Mouse (Mus musculus): ENCODE data around the gene Pold4.
"Not testable (repeated sequence)": the region's sequence is repeated elsewhere in the genome, so short reads cannot be mapped to it uniquely, and the experiment has no call there.

The Pold4 gene

DNA sequence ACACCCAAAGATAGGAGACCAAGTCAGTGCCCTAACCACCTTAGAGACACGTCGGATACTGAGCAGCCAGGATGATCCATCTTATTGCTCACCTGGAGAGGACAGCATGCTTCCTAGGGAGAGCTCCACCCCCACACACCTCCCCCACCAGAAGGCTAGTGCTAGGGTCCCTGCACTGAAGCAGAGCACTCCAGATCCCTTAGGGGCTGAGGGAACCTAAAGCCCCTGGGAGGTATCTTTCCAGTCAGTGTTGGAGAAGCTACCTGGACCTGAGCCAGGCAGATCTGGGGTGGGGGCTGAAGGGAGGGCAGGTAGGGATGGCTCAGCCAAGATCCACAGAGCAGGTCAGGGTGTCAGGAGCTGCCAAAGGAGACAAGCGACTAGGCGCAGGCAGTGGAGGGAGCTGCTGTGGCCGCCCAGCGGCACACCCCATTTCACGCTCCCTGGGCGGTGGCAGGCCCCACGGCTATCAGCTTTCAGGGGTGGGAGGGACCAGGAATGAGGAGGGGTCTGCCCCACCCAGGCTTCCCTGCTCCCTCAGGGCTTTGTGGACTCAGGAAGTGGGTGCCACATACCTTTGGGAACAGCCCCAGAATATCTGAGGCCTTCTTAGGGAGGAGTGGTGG, 2.1 kb upstream of the Pold4 start:
- DNase-seq, result no peak

GRCm38 (mm10) chr19:4230415-4230814, 1.3 kb upstream of the Pold4 start:
- peak; percentile 25 to 39 for DNase-seq

DNA sequence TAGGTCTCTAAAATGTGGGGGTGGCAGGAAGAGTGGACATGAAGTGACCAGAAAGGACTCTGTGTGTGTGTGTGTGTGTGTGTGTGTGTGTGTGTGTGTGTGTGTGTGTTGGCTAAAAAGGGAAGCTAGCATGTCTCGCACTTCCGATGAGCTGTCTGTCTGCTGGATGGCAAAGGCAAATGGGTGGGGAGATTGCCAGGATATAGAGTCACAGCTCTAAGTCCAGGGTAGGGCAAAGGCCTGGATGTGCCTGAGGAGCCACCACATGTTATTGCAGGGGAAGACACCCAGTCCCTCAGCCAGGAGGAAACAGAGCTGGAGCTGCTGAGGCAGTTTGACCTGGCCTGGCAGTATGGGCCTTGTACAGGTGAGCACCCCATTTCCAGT, 480 bp downstream of the Pold4 start:
- peak in 1 of 2 experiments; percentile 76 for DNase-seq

DNA sequence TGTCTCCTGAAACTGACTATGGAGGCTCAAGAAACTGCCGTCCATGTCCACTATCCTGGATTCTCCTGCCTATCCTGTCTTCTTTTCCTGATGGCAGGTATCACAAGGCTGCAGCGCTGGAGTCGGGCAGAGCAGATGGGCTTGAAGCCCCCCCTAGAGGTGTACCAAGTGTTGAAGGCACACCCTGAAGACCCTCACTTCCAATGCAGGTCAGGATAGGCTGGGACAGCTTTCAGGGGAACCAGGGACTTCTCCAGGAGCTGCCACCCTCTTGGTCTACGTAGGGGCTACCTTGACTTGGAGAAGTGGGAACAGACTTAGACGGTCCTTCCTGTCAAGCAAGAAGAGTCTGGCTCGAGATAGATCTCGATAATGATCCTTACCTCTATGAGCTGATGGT, 952 bp downstream of the Pold4 start:
- no peak for DNase-seq

- no peak for DNase-seq
Measured at GRCm38 (mm10) chr19:4234548-4234947, 2.8 kb downstream of the Pold4 start.

DNA sequence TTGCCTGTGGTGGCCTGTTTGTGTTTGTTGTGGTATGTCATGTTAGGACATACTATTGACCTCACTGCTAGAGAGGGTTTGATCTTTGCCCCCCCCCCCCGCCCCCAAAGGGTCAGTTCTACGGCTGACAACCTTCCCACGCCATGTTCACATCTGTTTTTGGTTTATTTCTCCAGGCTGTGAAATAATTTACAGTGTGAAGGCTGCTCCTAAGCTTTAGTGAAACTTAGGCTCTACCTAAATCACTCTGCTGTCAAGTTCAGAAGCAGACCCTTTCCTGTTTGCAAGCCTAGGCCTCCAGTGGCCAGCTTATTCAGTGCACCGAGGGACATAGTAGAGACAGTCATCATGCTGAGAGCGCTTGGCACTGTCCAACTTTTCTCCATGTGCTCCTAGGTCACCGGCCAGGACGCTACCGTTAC, 8.6 kb downstream of the Pold4 start:
- DNase-seq, result no peak

GRCm38 (mm10) chr19:4242416-4242815, 10.7 kb downstream of the Pold4 start:
- no peak for DNase-seq

- DNase-seq, result no peak
Measured at GRCm38 (mm10) chr19:4244775-4245174, 13.1 kb downstream of the Pold4 start.

- DNase-seq, result no peak
Measured at GRCm38 (mm10) chr19:4247010-4247409, 15.3 kb downstream of the Pold4 start.

DNA sequence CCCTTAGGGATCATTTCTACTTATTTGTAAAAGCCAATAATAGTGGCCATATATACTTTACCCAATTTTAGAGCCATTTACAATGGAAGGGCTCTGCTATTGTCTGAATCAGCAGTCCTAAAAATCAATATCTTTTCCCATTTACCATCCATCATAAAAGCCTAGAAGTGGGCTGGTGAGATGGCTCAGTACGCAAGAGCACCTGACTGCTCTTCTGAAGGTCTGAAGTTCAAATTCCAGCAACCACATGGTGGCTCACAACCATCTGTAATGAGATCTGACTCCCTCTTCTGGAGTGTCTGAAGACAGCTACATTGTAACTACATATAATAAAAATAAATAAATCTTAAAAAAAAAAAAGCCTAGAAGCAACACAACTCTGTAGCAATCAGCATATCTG, 17.0 kb downstream of the Pold4 start:
- DNase-seq, result not testable (repeated sequence)

GRCm38 (mm10) chr19:4254230-4254629, 22.5 kb downstream of the Pold4 start:
- no peak for DNase-seq

- DNase-seq, result peak in 1 of 2 experiments; percentile 33
Measured at GRCm38 (mm10) chr19:4255583-4256162, 24.0 kb downstream of the Pold4 start.

DNA sequence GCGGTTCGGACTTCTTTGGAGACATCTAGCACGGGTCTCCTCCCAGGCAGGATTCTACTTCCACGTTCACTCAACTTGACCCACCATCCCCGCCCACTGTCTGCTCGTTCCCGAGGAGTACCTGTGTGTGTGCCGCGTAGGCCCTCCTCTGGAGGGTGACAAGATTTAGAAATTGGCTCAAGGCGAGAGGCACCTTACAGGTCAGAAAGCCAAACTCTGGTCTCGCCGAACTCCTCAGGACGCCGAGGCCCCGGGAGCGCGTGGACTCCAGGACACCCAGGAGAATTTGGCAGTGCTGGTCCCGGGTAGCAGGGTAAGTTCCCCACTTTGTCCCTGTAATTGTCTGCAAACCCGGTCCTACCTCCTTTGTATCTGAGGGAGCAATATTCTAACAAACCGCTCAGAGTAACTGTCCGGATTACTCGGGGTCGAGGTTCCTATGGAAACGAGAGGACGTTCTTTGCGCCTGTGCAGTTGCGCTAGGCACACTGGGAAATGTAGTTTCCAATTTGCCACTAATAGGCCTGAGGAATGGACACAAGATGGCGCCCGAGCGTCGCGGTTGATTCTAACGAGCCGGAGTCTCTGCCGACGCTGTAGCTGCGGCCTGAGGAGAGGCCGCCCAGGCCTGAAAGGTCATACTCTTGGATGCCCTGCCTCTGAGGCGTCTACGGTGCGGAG, 25.7 kb downstream of the Pold4 start:
- DNase-seq, result peak; percentile 96 to 97

DNA sequence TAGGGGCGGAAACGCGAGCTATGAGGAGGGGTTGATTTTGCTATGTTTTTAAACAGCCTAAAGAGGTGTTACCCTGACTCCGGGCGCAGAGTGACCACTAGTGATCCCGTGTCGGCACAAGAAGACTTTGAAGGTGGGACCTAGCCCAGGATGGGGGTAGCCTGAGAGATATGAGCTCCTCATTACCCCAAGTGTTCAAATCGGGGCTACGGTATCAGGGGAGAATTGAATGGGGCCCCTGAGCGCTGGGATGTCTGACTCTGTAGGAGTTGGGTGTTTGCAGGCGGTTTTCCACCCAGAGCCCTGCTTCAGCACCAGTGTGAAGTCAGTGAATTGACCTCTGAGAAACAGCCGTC, 26.2 kb downstream of the Pold4 start:
- no peak for DNase-seq

DNA sequence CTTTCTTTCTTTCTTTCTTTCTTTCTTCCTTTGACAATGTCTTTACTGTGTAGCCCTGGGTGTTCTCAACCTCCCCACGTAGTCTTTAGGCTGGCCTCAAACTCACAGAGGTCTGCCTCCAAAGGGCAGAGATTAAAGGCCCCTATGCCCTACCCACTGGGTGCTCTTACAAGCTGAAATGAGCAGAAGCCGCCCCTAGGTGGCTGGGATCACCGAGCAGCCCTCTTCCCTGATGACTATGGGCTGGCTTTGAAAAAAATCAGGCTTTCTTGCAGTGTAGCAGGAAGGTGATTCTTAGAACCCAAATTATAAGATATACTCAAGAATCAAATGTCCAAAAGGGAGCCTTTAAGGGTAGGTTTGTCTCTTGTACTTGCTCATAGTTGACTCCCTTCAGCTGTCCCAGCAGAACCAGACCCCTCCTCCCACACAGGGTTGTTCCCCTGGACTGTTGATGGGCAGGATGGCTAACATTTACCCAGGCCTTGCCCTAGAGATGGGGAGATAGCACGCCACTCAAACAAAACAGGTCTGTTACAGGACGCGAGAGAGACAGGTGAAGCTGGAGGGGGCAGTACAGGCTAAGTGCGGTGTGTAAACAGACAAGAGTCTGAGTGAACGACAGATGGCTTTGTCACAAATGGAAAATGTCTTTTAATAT, 29.5 kb downstream of the Pold4 start:
- peak in 1 of 2 experiments; percentile 37 for DNase-seq

- DNase-seq, result no peak
Measured at GRCm38 (mm10) chr19:4262756-4263155, 31.1 kb downstream of the Pold4 start.

DNA sequence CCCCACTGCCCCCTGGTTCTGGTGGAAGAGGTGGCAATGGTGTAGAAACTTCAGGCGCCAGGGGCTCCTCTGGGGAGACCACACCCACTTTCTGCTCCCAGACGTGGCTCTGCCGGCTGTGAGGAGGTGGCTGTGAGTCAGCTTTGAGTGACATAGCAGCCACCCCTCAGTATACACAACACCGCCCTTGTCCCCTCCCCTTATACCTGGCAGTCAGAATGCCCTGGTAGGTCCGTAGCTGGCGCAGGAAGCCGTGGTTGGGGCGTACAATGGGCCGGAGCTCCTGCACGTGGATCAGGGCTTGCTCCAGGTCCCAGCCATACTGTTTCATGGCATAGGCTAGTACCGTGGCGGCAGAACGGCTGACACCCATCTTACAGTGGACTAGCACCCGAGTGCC, 32.0 kb downstream of the Pold4 start:
- no peak for DNase-seq

DNA sequence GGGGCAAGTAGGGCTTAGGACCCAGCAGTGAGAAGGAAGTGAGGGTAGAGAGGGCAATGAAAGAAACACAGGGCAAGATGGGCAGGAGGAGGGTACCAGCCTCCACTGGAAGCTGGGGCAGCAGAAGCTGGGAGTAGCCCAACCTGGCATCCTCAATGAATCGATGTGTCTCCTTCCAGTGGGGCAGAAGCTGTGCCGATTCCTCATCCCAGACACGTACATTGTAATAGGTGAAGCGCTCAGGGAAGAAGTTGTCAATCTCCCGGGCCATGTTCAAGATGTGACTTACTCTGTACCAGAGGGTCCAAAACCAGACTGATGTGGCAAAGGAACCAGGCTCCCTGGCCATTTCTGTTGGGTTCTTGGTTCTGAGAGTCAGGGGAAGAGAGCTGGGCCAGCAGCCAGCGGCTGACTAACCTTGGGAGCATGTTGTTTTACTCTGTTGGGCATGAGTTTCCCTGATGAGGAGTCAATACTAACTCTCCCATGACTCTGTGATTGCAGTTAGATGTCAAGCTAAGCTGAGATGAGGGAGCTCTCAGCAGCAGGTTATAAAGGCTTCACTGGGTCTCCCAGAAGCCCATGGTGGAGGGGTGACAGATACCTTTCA, 32.6 kb downstream of the Pold4 start:
- no peak for DNase-seq

DNA sequence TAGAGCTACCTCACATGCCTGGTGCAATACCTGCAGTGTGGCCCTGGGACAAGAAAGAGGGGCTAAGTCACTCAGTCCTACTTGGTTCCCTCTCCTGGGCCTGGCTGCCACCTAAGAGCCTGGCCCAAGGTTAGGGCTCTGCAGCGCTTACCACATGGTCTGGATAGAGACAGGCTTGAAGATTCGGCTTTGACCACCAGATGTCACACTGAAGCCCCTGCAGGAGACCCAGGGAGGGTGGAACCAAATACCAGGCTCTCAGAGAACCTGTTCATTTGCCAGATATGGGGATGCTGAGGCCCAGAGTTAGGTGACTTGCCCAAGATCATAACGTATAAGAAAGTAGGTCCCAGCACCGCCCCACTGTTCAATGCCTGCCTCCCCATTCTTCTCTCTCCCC, 34.3 kb downstream of the Pold4 start:
- DNase-seq, result no peak

DNA sequence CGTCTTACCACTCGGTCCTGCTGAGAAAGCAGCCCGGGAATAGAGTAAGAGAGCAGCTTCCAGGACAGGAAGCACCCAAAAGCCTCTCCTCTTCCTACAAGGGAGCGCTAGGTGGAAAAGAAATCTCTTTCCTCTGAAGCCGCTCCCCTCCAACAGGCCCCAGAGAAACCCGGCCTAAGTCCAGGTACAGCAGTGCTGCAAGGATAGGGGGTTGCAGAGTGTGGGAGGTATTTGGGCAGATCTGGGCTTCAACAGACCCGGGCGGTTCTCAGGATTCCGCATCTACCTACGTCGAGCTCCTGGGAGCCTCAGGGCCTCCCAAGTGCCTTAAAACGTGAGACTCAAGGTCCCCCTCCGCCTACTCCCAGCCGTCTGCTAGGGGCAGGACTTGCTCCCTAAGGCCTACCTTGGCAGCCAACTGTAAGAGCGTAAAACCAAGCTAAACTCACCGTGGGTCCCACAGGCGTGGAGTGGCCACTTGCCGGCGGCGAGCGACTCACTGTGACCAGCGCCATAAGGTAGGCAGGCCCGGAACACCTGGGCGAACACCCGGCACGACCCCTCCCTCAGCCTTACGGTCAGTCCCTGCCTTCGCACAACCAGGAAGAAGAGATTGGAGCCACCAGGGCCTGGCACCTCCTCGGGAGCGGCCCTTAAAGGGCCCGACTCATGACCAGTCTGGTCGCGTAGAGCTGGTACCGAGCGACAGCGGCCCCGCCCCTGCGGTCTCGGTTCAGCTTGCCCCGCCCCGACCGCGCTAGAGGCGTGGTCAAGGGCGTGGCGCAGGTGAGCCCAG, 37.1 kb downstream of the Pold4 start, which contains the start of gene Ssh3:
Gene Ssh3 (minus strand): TSS at position 615 of the 796 bp plus-strand sequence.
- peak; percentile 92 to 94 for DNase-seq

DNA sequence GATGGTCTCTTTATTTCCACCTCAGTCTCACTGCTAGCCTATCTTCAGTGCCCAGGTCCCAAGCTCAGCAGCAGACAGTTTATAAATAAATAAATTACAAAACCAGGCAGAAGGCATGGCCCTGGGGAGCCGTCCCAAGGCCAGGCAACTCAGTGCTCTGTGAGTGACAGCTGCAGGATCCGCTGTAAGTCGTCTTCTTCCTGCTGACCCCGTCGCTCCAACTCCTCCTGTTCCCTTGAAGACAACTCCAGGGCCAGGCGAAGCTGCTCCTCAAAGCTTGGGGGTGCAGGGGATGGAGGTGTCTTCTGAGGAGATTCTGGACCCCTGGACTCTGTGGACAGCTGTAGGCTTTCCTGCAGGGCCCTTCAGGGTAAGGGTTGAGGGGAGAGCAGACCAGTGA, 38.5 kb downstream of the Pold4 start:
- DNase-seq, result no peak

- DNase-seq, result no peak
Measured at GRCm38 (mm10) chr19:4270972-4271371, 39.3 kb downstream of the Pold4 start.
